In the genomic region with DNA sequence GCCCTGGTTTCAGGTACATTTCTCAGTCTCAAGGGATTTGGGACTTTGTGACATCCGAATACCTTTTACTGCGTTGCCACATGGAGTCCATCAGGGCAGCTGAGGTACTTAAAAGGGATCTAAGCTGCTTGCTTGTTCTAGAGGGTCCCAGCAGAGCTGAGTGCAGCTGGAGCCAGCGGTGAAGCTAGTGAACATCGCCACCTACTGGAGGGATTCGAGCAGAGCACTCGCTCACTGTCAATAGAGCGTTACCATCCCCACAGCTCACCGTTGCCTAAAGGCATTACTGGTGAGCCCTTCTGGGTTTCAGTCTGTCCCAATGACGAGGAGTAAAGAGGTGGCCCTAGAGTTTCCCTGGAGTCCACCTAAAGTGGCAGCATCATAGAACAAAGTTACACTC, we compare ENCODE assay signal across 8 mouse cellular contexts. TPM values are rescaled to one million over a fixed set of nuclear protein-coding genes. Genes with fewer than 3 reads are reported as not detected.
DNase-seq lines count a peak whose midpoint lies in the region; ATAC-seq lines count a peak whose summit lies in the region.

No protein-coding gene starts in this region.

- no peak overlapping the region for H3K4me2 ChIP-seq in hindbrain, embryonic 12.5 days (replicated peaks)

- H3K27me3 ChIP-seq in hindbrain, embryonic 12.5 days, result no peaks in the 10 kb centered on the region

- H3K4me1 ChIP-seq in hindbrain, embryonic 12.5 days, result peaks cover 10% of the 10 kb centered on the region

- ATAC-seq in erythroid progenitor cell, adult 5-6 weeks (replicated peaks; ENCODE audit: low FRiP score, poor library complexity, severe bottlenecking), result peak; percentile 90
- peak; percentile 78 for ATAC-seq in hindbrain, embryonic 12.5 days (ENCODE audit: low FRiP score)

- peaks cover 21% of the 10 kb centered on the region for H3K36me3 ChIP-seq in hindbrain, embryonic 12.5 days

- WGBS in hindbrain, embryonic 12.5 days, result 4% methylated on average over 9 of the region's 9 CpGs

- no peak overlapping the region for H3K27ac ChIP-seq in hindbrain, embryonic 12.5 days

- no peak overlapping the region for H3K9ac ChIP-seq in hindbrain, embryonic 12.5 days

- H3K4me3 ChIP-seq in hindbrain, embryonic 12.5 days, result no peak overlapping the region

- H3K9me3 ChIP-seq in hindbrain, embryonic 12.5 days (replicated peaks), result 0 out of 2 replicates have a peak, but pooled peaks cover 4% of the 10 kb centered on the region

- peak; percentile 48 for DNase-seq in heart, adult 8-10 months (ENCODE audit: low spot score)
- no peak for DNase-seq in heart, adult 11 months
- peak; percentile 65 to 74 for DNase-seq in adrenal gland, postnatal 36 days
- peak; percentile 41 to 55 for DNase-seq in layer of hippocampus, postnatal 36 days
- peak; percentile 61 to 78 for DNase-seq in lung, postnatal 4 days
- peak; percentile 48 for DNase-seq in right cerebral cortex, postnatal 25 days

RNA-seq across cellular contexts. Expression of gene Morc3, which starts 46.1 kb away (rescaled TPM):
- 10 to 100 TPM; 12.7 to 25.2 (median 15.9) TPM for total RNA-seq in heart, adult 8-10 months (2022)
- 10 to 100 TPM; 28.9 to 44.8 TPM for total RNA-seq in adrenal gland, postnatal 36 days (2021)
- total RNA-seq in erythroid progenitor cell, adult 5-6 weeks (2015; ENCODE audit: low replicate concordance), result 133 and 169 TPM in 2 replicates
- total RNA-seq in erythroid progenitor cell, adult 5-6 weeks (2017; ENCODE audit: low replicate concordance), result 112 and 212 TPM in 2 replicates
- 33.4 and 43.7 TPM in 2 replicates for polyA plus RNA-seq in hindbrain, embryonic 12.5 days (2016; fragmentation: Nextera tagmentation; extraction: Ambion mirVana)
- 10 to 100 TPM; 30.4 to 31.2 TPM for total RNA-seq in layer of hippocampus, postnatal 36 days (2021)
